Mouse (Mus musculus) cerebellum, adult 2 months (tissue): ENCODE measurements around the gene Coil.

ENCODE experiments used
- CTCF ChIP-seq: fragments of 200-500 bp; IDR thresholded peaks from 2 replicates; pipeline ENCODE4 v1.5.1; 2011; ENCODE audit warnings: low read depth, mild to moderate bottlenecking, control low read depth, low read length, moderate library complexity, borderline replicate concordance; ENCODE audit not compliant: insufficient read depth
- POLR2A ChIP-seq: fragments of 200-500 bp; IDR thresholded peaks from 2 replicates; pipeline ENCODE4 v1.6.1; 2011; ENCODE audit warnings: low read length, control low read depth, borderline replicate concordance; ENCODE audit not compliant: insufficient read depth

DNA sequence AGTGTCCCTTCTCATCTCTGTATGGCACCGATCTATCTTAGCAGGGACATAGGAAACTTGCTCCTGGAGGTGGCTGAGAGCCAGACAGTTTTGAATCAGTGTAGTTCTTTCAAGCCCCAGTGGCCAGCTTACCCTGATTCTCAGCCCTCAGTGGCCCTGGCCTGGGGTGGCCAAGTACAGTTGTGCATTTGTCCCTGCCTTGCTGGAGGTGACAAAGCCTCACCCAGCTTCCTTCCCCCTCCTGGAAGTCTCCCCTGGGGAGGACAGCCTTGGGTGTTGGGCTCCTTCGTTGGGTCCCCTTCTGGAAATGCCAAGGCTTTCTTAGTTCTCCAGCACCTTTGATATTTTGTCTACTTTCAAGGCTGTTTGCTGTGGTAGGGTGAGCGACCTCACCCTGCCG is 33.7 kb downstream of the Coil start:
- TF ChIP-seq CTCF (no peak), POLR2A (no peak)
